ENCODE assay signal across 30 mouse cellular contexts in the genomic region with DNA sequence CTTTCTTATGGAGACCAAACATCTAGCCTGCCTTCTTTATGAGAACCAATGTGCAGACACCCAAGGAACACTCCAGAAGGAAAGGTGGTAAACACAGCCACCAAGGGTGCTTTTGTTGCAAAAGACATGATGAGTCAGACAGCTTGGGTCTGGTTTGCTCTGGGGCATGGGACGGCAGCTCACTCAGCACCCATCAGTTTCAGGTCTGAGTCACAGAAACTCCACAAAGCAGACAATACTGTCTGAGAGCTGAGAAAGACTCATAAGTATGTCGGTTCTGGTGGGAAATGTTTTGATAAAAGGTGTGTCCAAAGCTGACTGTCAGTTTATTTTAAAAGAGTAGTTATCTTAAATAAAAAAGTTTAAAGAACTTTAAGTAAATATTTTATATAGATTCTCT.
DNase-seq lines count a peak whose midpoint lies in the region; ATAC-seq and TF ChIP-seq lines count a peak whose summit lies in the region.
"Had no signal": no experiment of that assay in that cellular context is flagged by ENCODE, and none has a peak within 500 bp of the region (broad histone marks: within the 10 kb centered on the region; RNA-seq: fewer than 3 reads in every experiment).

No protein-coding gene starts in this region.

- DNase-seq in adrenal gland, adult 2 months, result peak; percentile 37
- DNase-seq in adrenal gland, postnatal 4 days (ENCODE audit: low spot score in 2 of 2), result no peak
- DNase-seq in embryonic facial prominence, embryonic 14.5 days (ENCODE audit: low spot score), result peak; percentile 26
- DNase-seq in embryonic facial prominence, embryonic 10.5 days (ENCODE audit: low spot score), result no peak
- peak; percentile 76 for DNase-seq in Patski (ENCODE audit: low read depth, low spot score)
- no peak for DNase-seq in kidney, adult 11 months
- DNase-seq: B cell, adult 2 months; cerebellum, adult 11-12 months; cerebellum, adult 8-10 months; cerebellum, postnatal 10 days; forebrain, postnatal 0 days; gastrocnemius, adult 2 months; gastrocnemius, postnatal 14 days; heart, adult 18-20 months; heart, postnatal 14 days; heart, postnatal 4 days; kidney, adult 8-10 months had no signal

- no peak overlapping the region for H3K4me3 ChIP-seq in embryonic facial prominence, embryonic 14.5 days (ENCODE audit: low read depth, low read length)
- H3K4me3 ChIP-seq in embryonic facial prominence, embryonic 10.5 days, result no peak overlapping the region
- H3K4me3 ChIP-seq in myocyte, result no peak overlapping the region
- H3K4me3 ChIP-seq in intestine, embryonic 15.5 days (replicated peaks), result no peak overlapping the region
- H3K4me3 ChIP-seq: embryonic facial prominence, embryonic 12.5 days; gastrocnemius, adult 2 months; heart, embryonic 10.5 days; heart, embryonic 13.5 days had no signal

- in situ Hi-C loops in Patski (cut with MboI; ENCODE audit: low pct_unique_long_range_greater_than_20kb), result no loop called here

- CTCF ChIA-PET in Patski (lab: Charles Lee), result no interaction called here

- WGBS in embryonic facial prominence, embryonic 14.5 days, result 69% methylated on average over 2 of the region's 2 CpGs
- WGBS in embryonic facial prominence, embryonic 10.5 days, result 83% methylated on average over 2 of the region's 2 CpGs
- WGBS in intestine, embryonic 15.5 days, result 78% methylated on average over 2 of the region's 2 CpGs

- no peak overlapping the region for H3K9ac ChIP-seq in embryonic facial prominence, embryonic 14.5 days (ENCODE audit: low read depth, low read length)
- no peak overlapping the region for H3K9ac ChIP-seq in intestine, embryonic 15.5 days
- H3K9ac ChIP-seq: embryonic facial prominence, embryonic 12.5 days; forebrain, postnatal 0 days; heart, embryonic 13.5 days; hindbrain, embryonic 14.5 days had no signal

- no peak for TF ChIP-seq POLR2A in myocyte (IDR thresholded peaks at IDR 0.05; ENCODE audit: insufficient read length, low read depth)

- TF ChIP-seq CTCF in Patski (IDR thresholded peaks at IDR 0.05), result no peak

- no peak for ATAC-seq in embryonic facial prominence, embryonic 14.5 days (ENCODE audit: low read depth)
- peak; percentile 97 for ATAC-seq in Patski
- ATAC-seq in intestine, embryonic 15.5 days, result no peak
- ATAC-seq: activated CD4-positive, CD25-positive, alpha-beta regulatory T cell, adult 4 months; forebrain, embryonic 14.5 days; forebrain, postnatal 0 days; hindbrain, postnatal 0 days; inflammation-experienced regulatory T-cells, adult 6 months; intestine, postnatal 0 days had no signal

- H3K4me2 ChIP-seq in embryonic facial prominence, embryonic 14.5 days (ENCODE audit: low read depth, low read length), result no peak overlapping the region
- no peak overlapping the region for H3K4me2 ChIP-seq in myocyte (ENCODE audit: low read depth)
- H3K4me2 ChIP-seq in intestine, embryonic 15.5 days (replicated peaks), result no peak overlapping the region
- H3K4me2 ChIP-seq: embryonic facial prominence, embryonic 12.5 days; heart, embryonic 13.5 days; hindbrain, embryonic 14.5 days had no signal

- H3K9me3 ChIP-seq in embryonic facial prominence, embryonic 14.5 days (ENCODE audit: control insufficient read depth, low read length), result no peaks in the 10 kb centered on the region
- no peaks in the 10 kb centered on the region for H3K9me3 ChIP-seq in embryonic facial prominence, embryonic 10.5 days
- no peaks in the 10 kb centered on the region for H3K9me3 ChIP-seq in intestine, embryonic 15.5 days
- H3K9me3 ChIP-seq: embryonic facial prominence, embryonic 12.5 days; heart, embryonic 10.5 days; heart, embryonic 13.5 days had no signal

- POLR2A ChIA-PET in Patski (lab: Charles Lee), result no interaction called here

- no peaks in the 10 kb centered on the region for H3K79me2 ChIP-seq in myocyte (ENCODE audit: control insufficient read depth, insufficient read depth)

- no peak overlapping the region for H3ac ChIP-seq in myocyte (ENCODE audit: control insufficient read depth, insufficient read length)

- H3K27ac ChIP-seq in embryonic facial prominence, embryonic 14.5 days (replicated peaks; ENCODE audit: low read depth, low read length), result no peak overlapping the region
- no peak overlapping the region for H3K27ac ChIP-seq in embryonic facial prominence, embryonic 10.5 days (replicated peaks)
- H3K27ac ChIP-seq in intestine, embryonic 15.5 days, result no peak overlapping the region
- H3K27ac ChIP-seq: embryonic facial prominence, embryonic 12.5 days; gastrocnemius, adult 2 months; heart, embryonic 10.5 days; heart, embryonic 13.5 days; hindbrain, embryonic 14.5 days; hindbrain, postnatal 0 days had no signal

- H3K27me3 ChIP-seq in embryonic facial prominence, embryonic 14.5 days (replicated peaks; ENCODE audit: control insufficient read depth, insufficient read depth, low read length), result no peaks in the 10 kb centered on the region
- H3K27me3 ChIP-seq in embryonic facial prominence, embryonic 10.5 days (replicated peaks; ENCODE audit: low read depth, poor library complexity, severe bottlenecking), result no peaks in the 10 kb centered on the region
- no peaks in the 10 kb centered on the region for H3K27me3 ChIP-seq in Patski
- H3K27me3 ChIP-seq in myocyte (ENCODE audit: control insufficient read depth, insufficient read depth, insufficient read length), result no peaks in the 10 kb centered on the region
- no peaks in the 10 kb centered on the region for H3K27me3 ChIP-seq in intestine, embryonic 15.5 days (replicated peaks)
- H3K27me3 ChIP-seq: CH12.LX; embryonic facial prominence, embryonic 12.5 days; heart, embryonic 13.5 days had no signal

- H3K36me3 ChIP-seq in embryonic facial prominence, embryonic 14.5 days (ENCODE audit: control insufficient read depth, insufficient read depth, low read length), result no peaks in the 10 kb centered on the region
- no peaks in the 10 kb centered on the region for H3K36me3 ChIP-seq in embryonic facial prominence, embryonic 10.5 days (replicated peaks)
- no peaks in the 10 kb centered on the region for H3K36me3 ChIP-seq in myocyte (ENCODE audit: control insufficient read depth, insufficient read depth)
- H3K36me3 ChIP-seq in intestine, embryonic 15.5 days, result no peaks in the 10 kb centered on the region
- H3K36me3 ChIP-seq: embryonic facial prominence, embryonic 12.5 days; G1E; heart, embryonic 10.5 days; heart, embryonic 13.5 days had no signal

- no peaks in the 10 kb centered on the region for H3K4me1 ChIP-seq in embryonic facial prominence, embryonic 14.5 days (ENCODE audit: control insufficient read depth, insufficient read depth, low read length)
- peaks cover 4% of the 10 kb centered on the region for H3K4me1 ChIP-seq in embryonic facial prominence, embryonic 10.5 days
- H3K4me1 ChIP-seq in intestine, embryonic 15.5 days (replicated peaks), result no peaks in the 10 kb centered on the region
- H3K4me1 ChIP-seq: embryonic facial prominence, embryonic 12.5 days; heart, embryonic 10.5 days; heart, embryonic 13.5 days had no signal

TF ChIP-seq in myocyte, 11 proteins besides CTCF, POLR2A, EP300 and RAD21:
- TF ChIP-seq POLR2AphosphoS2 (IDR thresholded peaks at IDR 0.05; ENCODE audit: insufficient read length, low read depth) (no peak), CEBPB (IDR thresholded peaks at IDR 0.05; ENCODE audit: insufficient read depth, poor library complexity, severe bottlenecking) (0 out of 2 replicates have a peak, but pooled peaks have one; percentile 27)

Comparison
In these comparisons a context has a peak if more than half of its experiments do, and no peak if none do; other contexts are left out.
1. DNase-seq: peak in adrenal gland, adult 2 months (single experiment), embryonic facial prominence, embryonic 14.5 days (single experiment) and Patski (single experiment); none in adrenal gland, postnatal 4 days (0 of 2), embryonic facial prominence, embryonic 10.5 days (single experiment) and kidney, adult 11 months (single experiment).